Mouse (Mus musculus) ES-E14 (cell line): ENCODE results near the gene Dnase1l3. TPM values are rescaled to one million over a fixed set of nuclear protein-coding genes. Genes with fewer than 3 reads are reported as not detected.

Source experiments
- DNase-seq: peaks from one replicate; pipeline ENCODE4 v3.0.0-alpha.2; 2013; ENCODE audit warnings: low read depth, low spot score
- H3K27ac ChIP-seq: 2 replicates; pipeline ENCODE4 v1.5.1; 2012; ENCODE audit warnings: low read depth, mild to moderate bottlenecking, low read length, moderate library complexity, mixed read lengths; ENCODE audit not compliant: poor library complexity, insufficient read depth, severe bottlenecking
- H3K36me3 ChIP-seq: 2 replicates; pipeline ENCODE4 v1.6.1; 2012; ENCODE audit warnings: mild to moderate bottlenecking, low read length, moderate library complexity, mixed read lengths; ENCODE audit not compliant: control insufficient read depth, poor library complexity, insufficient read depth, severe bottlenecking
- H3K4me1 ChIP-seq, 2 experiments: fragments of 150-350 bp in 1 of 2; sonication (generic) in 1 of 2; 2 replicates each; pipeline ENCODE4 v1.6.1; 2012; ENCODE audit warnings: low read length in 2 of 2, mild to moderate bottlenecking in 1 of 2, mixed read lengths in 1 of 2; ENCODE audit not compliant: control insufficient read depth in 2 of 2, insufficient read depth in 2 of 2, poor library complexity in 1 of 2
- H3K4me3 ChIP-seq, 2 experiments: fragments of 150-350 bp in 1 of 2; sonication (generic) in 1 of 2; 2 replicates each; pipeline ENCODE4 v1.5.1; 2012; ENCODE audit warnings: low read length in 2 of 2, low read depth in 1 of 2, mild to moderate bottlenecking in 1 of 2, mixed read lengths in 1 of 2; ENCODE audit not compliant: insufficient read depth in 1 of 2, poor library complexity in 1 of 2, severe bottlenecking in 1 of 2
- H3K9ac ChIP-seq: 2 replicates; pipeline ENCODE4 v1.6.1; 2012; ENCODE audit warnings: low read depth, mild to moderate bottlenecking, low read length, mixed read lengths; ENCODE audit not compliant: poor library complexity, insufficient read depth, severe bottlenecking
- H3K9me3 ChIP-seq: fragments of 150-350 bp; sonication (generic); 2 replicates; pipeline ENCODE4 v1.6.1; 2012; ENCODE audit warnings: low read depth, mild to moderate bottlenecking, low read length; ENCODE audit not compliant: control insufficient read depth, insufficient read depth
- CHD2 ChIP-seq: IDR thresholded peaks from 2 replicates; pipeline ENCODE4 v1.6.1; 2014; ENCODE audit warnings: mild to moderate bottlenecking, low read depth, low read length, inconsistent platforms
- HCFC1 ChIP-seq: IDR thresholded peaks from 2 replicates; pipeline ENCODE4 v1.6.1; 2012; ENCODE audit warnings: low read length, inconsistent platforms, borderline replicate concordance; ENCODE audit not compliant: insufficient read depth
- MAFK ChIP-seq: IDR thresholded peaks from 2 replicates; pipeline ENCODE4 v1.6.1; 2014; ENCODE audit warnings: mild to moderate bottlenecking, low read depth, low read length, inconsistent platforms; ENCODE audit not compliant: insufficient read depth
- ZC3H11A ChIP-seq: IDR thresholded peaks from 2 replicates; pipeline ENCODE4 v1.6.1; 2012; ENCODE audit warnings: low read depth, mild to moderate bottlenecking, inconsistent platforms, low read length, borderline replicate concordance
- ZNF384 ChIP-seq: IDR thresholded peaks from 2 replicates; pipeline ENCODE4 v1.6.1; 2012; ENCODE audit warnings: low read depth, low read length, inconsistent platforms
- in situ Hi-C, 2 experiments: fragments of 600-800 bp; cut with MboI; formaldehyde crosslinking; loops; one replicate each; pipeline ENCODE4 v1.15.1; 2025; ENCODE audit warnings: low sequenced_read_pairs in 2 of 2, inconsistent platforms in 1 of 2; ENCODE audit not compliant: unreplicated experiment in 2 of 2
- total RNA-seq: library from RNA; depleted of rRNA; stranded (reverse); fragments of 300-350 nt; gene quantifications from 2 replicates; pipeline ENCODE4 v1.2.3, GENCODE M21; 2012

The Dnase1l3 gene
- total RNA-seq, 1 experiment: 0.09 TPM

- no peak overlapping the region for H3K9ac ChIP-seq
- no peaks in the 10 kb centered on the region for H3K36me3 ChIP-seq
- no peaks in the 10 kb centered on the region; a peak in 1 of 4 replicates for H3K4me1 ChIP-seq
- no peak overlapping the region for H3K4me3 ChIP-seq
- TF ChIP-seq ZNF384: no peak
- no peak for TF ChIP-seq ZC3H11A
- no peak for TF ChIP-seq MAFK
- no peak for TF ChIP-seq CHD2
- TF ChIP-seq HCFC1: no peak
- H3K27ac ChIP-seq: no peak overlapping the region
- DNase-seq: no peak
- in situ Hi-C loops: loop anchor here in 1 of 2 experiments (5.0 kb wide), 1 partner anchor 73 kb away; no protein-coding TSS in a partner anchor
- H3K9me3 ChIP-seq: no peaks in the 10 kb centered on the region
Observed at GRCm38 (mm10) chr14:8040179-8040578, 45.8 kb upstream of the Dnase1l3 start.

- H3K27ac ChIP-seq: no peak overlapping the region
- in situ Hi-C loops: no loop called here
- H3K4me3 ChIP-seq: no peak overlapping the region
- TF ChIP-seq MAFK (no peak), CHD2 (no peak), HCFC1 (no peak), ZNF384 (no peak), ZC3H11A (no peak)
- DNase-seq: no peak
- no peaks in the 10 kb centered on the region for H3K4me1 ChIP-seq
- H3K9ac ChIP-seq: no peak overlapping the region
- H3K9me3 ChIP-seq: no peaks in the 10 kb centered on the region
- no peaks in the 10 kb centered on the region for H3K36me3 ChIP-seq
Observed at GRCm38 (mm10) chr14:8038791-8039448, 44.5 kb upstream of the Dnase1l3 start.

- in situ Hi-C loops: no loop called here
- H3K4me1 ChIP-seq: no peaks in the 10 kb centered on the region
- H3K36me3 ChIP-seq: no peaks in the 10 kb centered on the region
Observed at GRCm38 (mm10) chr14:8038150-8038549, 43.8 kb upstream of the Dnase1l3 start.

GRCm38 (mm10) chr14:8036406-8036805 is 42.0 kb upstream of the Dnase1l3 start:
- H3K9me3 ChIP-seq: no peaks in the 10 kb centered on the region
- no peak for DNase-seq
- in situ Hi-C loops: no loop called here

More at GRCm38 (mm10) chr14:8038150-8038549, 43.8 kb upstream of the Dnase1l3 start:
- no peaks in the 10 kb centered on the region for H3K9me3 ChIP-seq
- H3K4me3 ChIP-seq: no peak overlapping the region
- H3K9ac ChIP-seq: no peak overlapping the region
- TF ChIP-seq MAFK: no peak
- no peak for TF ChIP-seq CHD2
- no peak for TF ChIP-seq ZNF384
- no peak for TF ChIP-seq ZC3H11A
- DNase-seq: no peak
- H3K27ac ChIP-seq: no peak overlapping the region

More at GRCm38 (mm10) chr14:8036406-8036805, 42.0 kb upstream of the Dnase1l3 start:
- Histone ChIP-seq H3K4me3 (no peak overlapping the region), H3K36me3 (no peaks in the 10 kb centered on the region), H3K27ac (no peak overlapping the region), H3K9ac (no peak overlapping the region), H3K4me1 (no peaks in the 10 kb centered on the region)
- TF ChIP-seq HCFC1: no peak
- TF ChIP-seq ZC3H11A: no peak
- TF ChIP-seq MAFK: no peak
- no peak for TF ChIP-seq ZNF384
- no peak for TF ChIP-seq CHD2
